Mouse (Mus musculus) kidney, adult 2 months (tissue): ENCODE measurements around the gene St3gal3. TPM values are rescaled to one million over a fixed set of nuclear protein-coding genes. Genes with fewer than 3 reads are reported as not detected.

Source experiments
- DNase-seq: peaks from one replicate; pipeline ENCODE4 v3.0.0; 2021
- H3K27ac ChIP-seq: fragments of 200-500 bp; 2 replicates; pipeline ENCODE4 v1.5.1; 2012; ENCODE audit warnings: low read depth, low read length, control low read depth, inconsistent platforms; ENCODE audit not compliant: insufficient read depth
- H3K27me3 ChIP-seq: fragments of 200-500 bp; replicated peaks from 2 replicates; pipeline ENCODE4 v1.6.1; 2012; ENCODE audit warnings: mild to moderate bottlenecking, moderate library complexity, low read length, inconsistent platforms; ENCODE audit not compliant: control insufficient read depth, insufficient read depth
- H3K36me3 ChIP-seq: fragments of 200-500 bp; 2 replicates; pipeline ENCODE4 v1.6.1; 2012; ENCODE audit warnings: mild to moderate bottlenecking, moderate library complexity, low read length, inconsistent platforms; ENCODE audit not compliant: control insufficient read depth, insufficient read depth
- H3K4me1 ChIP-seq: fragments of 200-500 bp; 2 replicates; pipeline ENCODE4 v1.6.1; 2011; ENCODE audit warnings: low read length; ENCODE audit not compliant: control insufficient read depth, insufficient read depth
- H3K4me3 ChIP-seq: fragments of 200-500 bp; 2 replicates; pipeline ENCODE4 v1.5.1; 2011; ENCODE audit warnings: mild to moderate bottlenecking, low read depth, low read length, control low read depth; ENCODE audit not compliant: insufficient read depth
- CTCF ChIP-seq: fragments of 200-500 bp; conservative IDR thresholded peaks from 2 replicates; pipeline ENCODE4 v1.5.1; 2011; ENCODE audit warnings: low read depth, mild to moderate bottlenecking, control low read depth, low read length, moderate library complexity, mixed read lengths; ENCODE audit not compliant: insufficient read depth, insufficient read length
- POLR2A ChIP-seq: fragments of 200-500 bp; IDR thresholded peaks from one replicate; pipeline ENCODE4 v1.6.1; 2011; ENCODE audit warnings: low read depth, low read length, control low read depth
- WGBS: fragments of 180-500 bp; shearing (Covaris S2); methylation state at CpG from one replicate; pipeline ENCODE4 v1.1.7; 2018; 5-methylcytosine and 5-hydroxymethylcytosine counted together
- polyA plus RNA-seq: library from polyadenylated mRNA; depleted of rRNA; stranded (reverse); fragments of >200 nt; gene quantifications from 2 replicates; pipeline ENCODE4 v1.2.3, GENCODE M21; 2012

St3gal3 gene
- polyA plus RNA-seq, 1 experiment, result 50.7 TPM

GRCm38 (mm10) chr4:118088771-118089170 is 45.9 kb downstream of the St3gal3 start:
- no peak overlapping the region for H3K27ac ChIP-seq
- no peaks in the 10 kb centered on the region for H3K27me3 ChIP-seq
- no peaks in the 10 kb centered on the region; the same call in 1 of the 2 replicates for H3K4me1 ChIP-seq
- TF ChIP-seq POLR2A (no peak), CTCF (no peak)
- 79% methylated on average over 2 of the region's 2 CpGs for WGBS
- no peaks in the 10 kb centered on the region for H3K36me3 ChIP-seq
- no peak for DNase-seq
- H3K4me3 ChIP-seq, result no peak overlapping the region

GRCm38 (mm10) chr4:118085025-118085424 is 49.7 kb downstream of the St3gal3 start:
- WGBS, result 65% methylated on average over 4 of the region's 4 CpGs

DNA sequence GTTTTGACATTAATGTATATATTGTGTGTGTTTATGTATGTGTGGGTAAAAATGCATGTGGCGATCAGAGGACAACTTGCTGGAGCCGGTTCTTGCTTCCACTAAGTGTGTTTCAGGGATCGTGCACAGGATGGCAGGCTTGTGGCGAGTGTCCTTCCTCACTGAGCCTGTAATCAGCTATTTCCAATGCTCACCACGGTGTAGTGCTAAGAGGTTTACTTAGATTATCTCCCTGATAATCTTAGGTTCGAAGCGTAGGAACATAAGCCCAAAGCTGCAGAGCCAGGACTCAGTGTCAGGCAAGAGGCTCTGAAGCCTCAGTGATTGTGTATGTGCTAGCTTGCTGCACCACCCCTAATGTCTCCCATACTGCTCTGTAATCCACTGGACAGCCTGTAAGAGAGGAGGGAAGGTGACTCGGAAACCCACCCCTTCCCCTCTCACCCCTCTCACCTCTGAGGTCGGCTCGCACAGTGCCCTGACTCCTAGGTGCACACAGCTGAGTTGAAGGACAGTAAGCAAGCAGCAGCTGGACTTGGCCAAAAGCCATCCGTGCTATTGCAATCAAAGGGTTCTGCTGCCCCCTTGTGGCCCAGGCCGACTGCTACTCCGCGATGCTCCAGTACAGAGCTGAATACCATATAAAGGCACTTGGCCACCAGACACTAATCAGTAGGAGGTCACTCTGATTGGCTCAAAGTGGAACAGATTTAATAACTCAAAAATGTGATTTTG is 51.3 kb downstream of the St3gal3 start:
- DNase-seq, result peak; percentile 95
- H3K4me3 ChIP-seq, result no peak overlapping the region
- no peaks in the 10 kb centered on the region for H3K27me3 ChIP-seq
- no peaks in the 10 kb centered on the region for H3K4me1 ChIP-seq
- WGBS, result 30% methylated on average over 14 of the region's 14 CpGs
- no peak overlapping the region for H3K27ac ChIP-seq
- TF ChIP-seq POLR2A (no peak), CTCF (peak; percentile 99; the same call in 1 of the 2 replicates)
- H3K36me3 ChIP-seq, result no peaks in the 10 kb centered on the region

More at GRCm38 (mm10) chr4:118085025-118085424, 49.7 kb downstream of the St3gal3 start:
- no peak for TF ChIP-seq POLR2A
- no peak for TF ChIP-seq CTCF
- no peak for DNase-seq
- H3K4me3 ChIP-seq, result no peak overlapping the region
- no peaks in the 10 kb centered on the region for H3K27me3 ChIP-seq
- H3K36me3 ChIP-seq, result no peaks in the 10 kb centered on the region
- no peak overlapping the region for H3K27ac ChIP-seq
- H3K4me1 ChIP-seq, result no peaks in the 10 kb centered on the region; the same call in 1 of the 2 replicates

DNA sequence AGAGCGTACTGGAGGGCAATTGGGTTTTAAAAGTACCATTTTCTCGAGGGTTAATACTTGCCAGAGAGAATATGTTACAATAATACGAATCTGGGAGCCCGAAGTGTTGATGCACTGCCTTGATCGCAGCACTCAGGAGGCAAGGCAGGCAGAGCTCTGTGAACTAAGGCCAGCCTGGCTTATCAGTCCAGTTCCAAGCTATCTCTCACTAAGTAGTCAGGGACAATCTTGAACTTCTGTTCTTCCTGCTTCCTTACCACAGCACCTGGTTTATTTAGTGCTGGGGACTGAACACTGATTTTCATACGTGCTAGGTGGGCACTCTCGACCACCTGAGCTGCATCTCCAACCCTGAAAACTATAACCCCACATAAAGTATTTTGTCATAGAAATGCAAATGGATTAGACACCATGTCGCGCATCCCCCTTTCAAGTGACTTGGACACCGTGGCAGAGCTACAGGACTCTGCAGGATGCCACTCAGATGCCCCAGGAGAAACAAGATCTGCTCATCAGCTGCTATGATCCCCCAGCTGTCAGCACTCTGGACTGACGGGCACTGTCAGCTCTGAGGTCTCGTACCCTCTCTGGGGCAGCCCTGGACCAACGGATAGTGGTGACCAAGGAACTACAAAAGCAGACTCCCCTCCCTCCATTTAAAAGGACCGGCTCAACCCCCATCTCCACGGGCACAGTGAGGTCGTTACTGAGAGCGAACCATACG is 52.9 kb downstream of the St3gal3 start:
- no peak for DNase-seq
- Histone ChIP-seq H3K27ac (no peak overlapping the region), H3K4me3 (no peak overlapping the region), H3K36me3 (no peaks in the 10 kb centered on the region), H3K27me3 (no peaks in the 10 kb centered on the region), H3K4me1 (no peaks in the 10 kb centered on the region)
- 88% methylated on average over 18 of the region's 18 CpGs for WGBS
- TF ChIP-seq CTCF (no peak), POLR2A (no peak)

- TF ChIP-seq CTCF (no peak), POLR2A (no peak)
- H3K4me1 ChIP-seq, result no peaks in the 10 kb centered on the region
- no peak overlapping the region for H3K4me3 ChIP-seq
These were observed 54.2 kb downstream of the St3gal3 start for GRCm38 (mm10) chr4:118080481-118080880.

DNA sequence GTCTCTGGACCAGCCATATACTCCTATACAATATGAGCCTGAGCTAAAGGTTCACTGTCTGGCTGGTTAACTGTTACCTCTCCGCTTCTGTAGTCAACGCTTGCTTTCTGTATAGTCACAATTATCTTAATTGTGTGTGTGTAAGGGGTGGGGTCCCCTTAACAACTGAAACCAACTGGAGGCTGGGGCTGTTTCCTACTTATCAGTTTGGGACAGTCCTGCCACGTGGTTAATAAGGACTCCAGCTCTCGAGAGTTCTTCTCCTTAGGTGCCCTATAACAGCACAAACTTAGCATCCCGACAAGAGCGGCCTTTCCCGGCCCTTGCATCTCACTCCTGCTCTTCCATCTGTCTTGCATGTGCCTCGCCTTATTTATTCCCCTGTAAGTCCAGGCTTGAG is 55.5 kb downstream of the St3gal3 start:
- Histone ChIP-seq H3K27me3 (no peaks in the 10 kb centered on the region), H3K4me3 (no peak overlapping the region), H3K36me3 (no peaks in the 10 kb centered on the region), H3K27ac (no peak overlapping the region), H3K4me1 (no peaks in the 10 kb centered on the region)
- TF ChIP-seq POLR2A, result no peak
- no peak for TF ChIP-seq CTCF
- WGBS, result 95% methylated on average over 8 of the region's 8 CpGs
- no peak for DNase-seq

More at GRCm38 (mm10) chr4:118080481-118080880, 54.2 kb downstream of the St3gal3 start:
- Histone ChIP-seq H3K27me3 (no peaks in the 10 kb centered on the region), H3K27ac (no peak overlapping the region), H3K36me3 (no peaks in the 10 kb centered on the region)
- WGBS, result 73% methylated on average over 8 of the region's 8 CpGs
- DNase-seq, result no peak

DNA sequence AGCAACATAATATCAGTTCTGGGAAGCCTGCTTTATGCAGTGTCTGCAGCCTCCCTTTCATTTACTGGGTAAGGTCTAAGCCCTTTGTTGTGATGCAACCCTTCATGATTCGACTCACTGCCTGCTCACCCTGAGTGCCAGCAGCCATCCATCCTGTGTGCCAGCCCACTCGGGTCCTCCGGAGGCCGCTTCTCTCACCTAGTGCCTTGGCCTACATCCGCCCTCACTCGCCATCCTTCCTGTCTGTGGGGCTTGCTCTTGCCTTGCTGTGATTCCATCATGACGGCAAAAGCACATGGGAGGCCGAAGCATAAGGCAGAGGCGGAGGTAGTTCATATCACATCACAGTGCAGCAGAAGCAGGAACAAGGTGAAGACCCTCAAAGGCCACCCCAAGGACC is 56.1 kb downstream of the St3gal3 start:
- no peaks in the 10 kb centered on the region for H3K4me1 ChIP-seq
- H3K4me3 ChIP-seq, result no peak overlapping the region
- no peak for TF ChIP-seq POLR2A
- TF ChIP-seq CTCF, result no peak
- H3K27ac ChIP-seq, result no peak overlapping the region
- H3K36me3 ChIP-seq, result no peaks in the 10 kb centered on the region
- no peaks in the 10 kb centered on the region for H3K27me3 ChIP-seq
- 90% methylated on average over 9 of the region's 9 CpGs for WGBS
- DNase-seq, result no peak
